Mouse (Mus musculus) frontal cortex, postnatal 36 days (tissue): ENCODE measurements at regions not wholly inside any gene's neighbourhood (a gene's known extent, or its start where the extent isn't known, plus 50 kb on each side); places are given as distances from the start of the nearest gene placed in this dataset.

Source experiments
- DNase-seq, 2 experiments: peaks; one replicate each; pipeline ENCODE4 v3.0.0; 2022; ENCODE audit warnings: low spot score in 2 of 2

DNA sequence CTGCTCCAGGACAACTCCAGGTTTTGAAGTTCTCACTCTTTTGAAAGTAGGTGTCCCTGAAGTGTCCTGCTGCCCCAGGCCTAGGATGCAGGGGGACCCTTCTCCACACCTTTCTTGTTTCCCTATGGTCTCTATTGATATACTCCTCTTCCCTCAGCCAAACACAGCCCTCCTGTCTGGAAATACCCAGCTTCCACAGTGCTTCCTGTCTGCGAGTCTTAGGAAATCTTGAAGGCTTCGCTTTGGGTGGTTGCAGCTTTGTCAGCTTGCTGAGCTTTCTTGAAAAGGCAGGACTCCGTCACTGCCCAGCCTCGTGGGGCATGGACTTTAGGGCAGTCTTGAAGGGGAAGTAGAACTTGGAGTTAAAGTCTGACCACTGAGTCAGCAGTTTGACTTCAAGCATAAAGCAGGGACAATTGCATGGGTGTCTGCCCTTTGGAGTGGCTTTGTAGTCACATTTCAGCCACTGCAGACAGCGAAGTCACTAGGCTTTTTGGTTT is 51.1 kb upstream of the Lrrc52 start:
- DNase-seq: no peak

DNA sequence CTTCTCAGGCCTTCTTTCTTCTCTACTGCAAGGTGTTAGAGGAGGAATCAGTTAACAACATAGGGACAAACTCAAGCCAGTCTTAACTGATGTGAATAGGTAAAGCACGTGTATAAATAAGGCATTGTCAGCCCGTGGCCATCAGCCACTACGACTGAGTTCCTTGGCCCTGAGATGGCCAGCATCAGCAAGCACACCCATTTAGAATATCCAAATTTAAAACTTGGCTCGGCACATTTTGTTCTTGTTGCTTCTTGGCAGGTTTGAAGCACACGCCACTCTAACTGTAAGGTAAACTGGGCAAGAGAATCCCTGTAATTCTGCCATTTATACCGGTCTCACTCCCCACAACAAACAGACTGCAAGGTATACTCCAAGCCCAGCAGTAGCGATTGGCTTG is 57.3 kb upstream of the Lrrc52 start:
- no peak for DNase-seq

DNA sequence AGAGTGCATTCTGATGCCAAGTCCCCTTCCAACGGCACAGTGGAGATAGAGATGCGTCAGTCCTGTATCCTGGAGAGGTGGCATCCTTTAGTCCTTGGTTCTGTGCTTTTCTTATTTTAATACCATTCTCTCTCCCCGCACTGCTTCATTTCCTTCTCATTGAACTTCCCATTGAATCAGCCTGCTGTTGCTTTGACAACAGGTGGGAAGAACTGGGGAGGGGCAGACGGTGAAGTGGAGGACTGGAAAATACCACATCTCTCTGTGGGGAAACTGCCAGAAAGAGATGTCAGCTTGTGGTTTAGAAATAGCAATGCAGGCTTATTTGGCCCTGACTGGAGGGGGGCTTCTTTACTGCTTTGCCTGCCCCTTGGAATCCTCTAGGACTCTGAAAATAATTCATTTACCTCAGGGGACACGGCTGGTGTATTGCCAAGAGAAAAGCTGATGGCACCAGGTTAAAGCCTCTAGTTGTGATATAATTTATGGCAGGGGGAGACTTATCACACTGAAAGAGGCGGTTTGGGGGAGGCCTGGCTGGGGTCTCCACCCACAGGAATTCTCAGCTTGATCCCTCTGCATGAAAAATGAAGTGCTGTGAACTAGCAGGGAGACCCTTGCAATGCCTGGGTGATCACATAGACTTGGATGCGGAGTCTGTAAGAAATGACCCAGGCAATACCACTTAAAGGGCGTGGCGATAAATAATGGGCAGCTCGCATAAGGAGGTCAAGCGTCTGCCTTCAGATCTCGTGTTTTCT is 65.4 kb upstream of the Rxrg start:
- peak in 1 of 2 experiments; percentile 24 for DNase-seq

DNA sequence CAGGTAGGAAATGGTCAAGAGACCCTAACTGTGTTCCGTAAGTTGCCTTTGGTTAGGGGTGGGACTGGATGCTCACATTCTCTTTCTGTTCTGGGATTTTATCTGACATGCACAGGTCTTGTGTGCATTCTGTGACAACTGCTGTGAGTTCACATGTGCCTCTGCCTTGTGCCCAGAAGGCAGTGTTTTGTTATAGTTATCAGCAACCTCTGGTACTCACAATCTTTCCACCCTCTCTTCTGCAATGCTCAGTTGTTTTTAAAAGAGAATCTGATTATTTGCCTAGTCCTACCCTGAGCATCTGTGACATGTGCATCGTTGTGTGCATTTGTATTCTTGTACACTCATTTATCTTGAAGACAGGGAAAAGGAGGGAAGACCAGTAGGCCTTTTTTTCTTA is 52.2 kb upstream of the Rxrg start:
- DNase-seq: no peak

DNA sequence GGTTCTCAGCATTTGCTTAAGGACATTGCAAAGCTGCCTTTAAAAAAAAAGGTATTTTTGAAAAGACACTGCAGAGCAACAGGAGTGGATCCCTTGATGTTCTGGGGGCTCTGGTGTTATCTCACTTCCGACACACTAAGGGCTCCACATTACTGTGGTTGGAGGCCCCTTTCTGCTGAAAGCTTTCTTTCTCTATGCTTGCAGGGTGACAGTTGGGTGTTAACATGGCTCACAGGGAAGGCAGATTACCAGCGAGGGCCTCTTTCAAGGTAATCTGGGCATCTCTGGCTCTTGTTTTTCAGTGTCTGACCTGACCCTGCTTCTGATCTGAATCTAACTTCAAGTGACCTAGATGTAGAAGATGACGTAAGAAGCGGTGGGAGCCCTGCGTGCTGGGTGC is 50.9 kb upstream of the Rxrg start:
- no peak for DNase-seq
